Mouse (Mus musculus): Measurements from ENCODE around the gene Oas1a.

DNA sequence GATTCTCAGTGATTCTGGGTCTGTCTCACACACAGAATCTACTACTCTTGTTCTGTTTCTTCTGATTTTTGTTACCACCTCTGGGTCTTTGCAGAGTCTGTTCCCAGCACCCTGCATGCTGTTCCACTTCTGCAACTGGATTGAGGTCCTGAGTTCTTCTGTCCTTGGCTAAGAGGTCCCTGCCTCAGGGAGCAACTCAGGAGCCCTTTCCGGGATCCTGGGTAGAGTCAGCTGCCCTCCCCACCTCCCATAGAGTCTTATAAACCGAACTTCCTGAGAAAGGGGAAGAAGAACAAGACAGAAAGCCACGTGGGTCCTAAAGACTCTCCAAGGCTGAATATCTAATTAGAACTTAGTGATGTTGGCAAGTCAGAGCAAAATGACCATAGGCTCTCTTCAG lies 16.3 kb downstream of the Oas1a start:
- no peak for TF ChIP-seq ZNF384 (IDR thresholded peaks at IDR 0.05; ENCODE audit: low read depth, low read length)
- TF ChIP-seq HCFC1 (IDR thresholded peaks at IDR 0.05; ENCODE audit: borderline replicate concordance, insufficient read depth, low read length): no peak
- no peak for TF ChIP-seq ZC3H11A (IDR thresholded peaks at IDR 0.05; ENCODE audit: borderline replicate concordance, low read depth, low read length)
- TF ChIP-seq CHD2 (IDR thresholded peaks at IDR 0.05; ENCODE audit: low read depth, low read length): no peak
- TF ChIP-seq MAFK (IDR thresholded peaks at IDR 0.05; ENCODE audit: insufficient read depth, low read depth, low read length): no peak
